Mouse (Mus musculus) kidney, adult 2 months (tissue): ENCODE results near the gene Akain1.

Experiments used
- CTCF ChIP-seq: fragments of 200-500 bp; conservative IDR thresholded peaks from 2 replicates; pipeline ENCODE4 v1.5.1; 2011; ENCODE audit warnings: low read depth, mild to moderate bottlenecking, control low read depth, low read length, moderate library complexity, mixed read lengths; ENCODE audit not compliant: insufficient read depth, insufficient read length
- POLR2A ChIP-seq: fragments of 200-500 bp; IDR thresholded peaks from one replicate; pipeline ENCODE4 v1.6.1; 2011; ENCODE audit warnings: low read depth, low read length, control low read depth

DNA sequence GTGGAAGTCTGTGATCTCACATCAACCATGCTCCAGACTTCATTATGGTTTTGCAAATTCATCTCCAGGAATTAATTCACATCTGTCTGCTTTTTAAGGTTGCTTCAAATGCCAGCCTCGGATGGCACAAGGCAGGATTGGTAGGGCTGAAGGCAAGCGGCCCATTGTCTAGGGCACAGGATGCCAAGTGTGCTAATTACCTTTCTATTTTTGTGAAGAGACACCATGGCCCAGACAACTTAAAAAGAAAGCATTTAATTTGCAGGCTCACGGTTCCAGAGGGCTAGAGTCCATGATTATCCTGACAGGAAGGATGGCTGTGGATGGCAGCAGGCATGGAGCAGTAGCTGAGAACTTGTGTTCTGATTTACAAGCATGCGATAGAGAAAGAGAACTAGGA lies 35.0 kb downstream of the Akain1 start:
- no peak for TF ChIP-seq CTCF
- no peak for TF ChIP-seq POLR2A
